Mouse (Mus musculus) left cerebral cortex, postnatal 36 days (tissue): ENCODE measurements around the gene Olfr424. TPM values are rescaled to one million over a fixed set of nuclear protein-coding genes. Genes with fewer than 3 reads are reported as not detected.

Experiments
- total RNA-seq, 2 experiments: library from RNA; stranded (reverse); gene quantifications; 2 replicates each; pipeline ENCODE4 v1.2.3; 2021

Gene Olfr424
- total RNA-seq, 2 experiments from 2014 or later = not detected

Other genes with a start within 250 kb of the Olfr424 start
- under 1 TPM in 1 of 2 experiments, not detected in 1; 0.17 TPM for gene Ifi211, start 218.5 kb upstream of the Olfr424 start, total RNA-seq
- gene Mndal, start 189.0 kb upstream of the Olfr424 start, total RNA-seq = 1 to 10 TPM in 1 of 2 experiments, under 1 TPM in 1; 0.97 to 1.3 TPM
- under 1 TPM; 0.39 to 0.62 TPM for gene Ifi203, start 188.8 kb upstream of the Olfr424 start, total RNA-seq
- gene Ifi202b, start 148.8 kb upstream of the Olfr424 start, total RNA-seq = not detected
- gene Ifi205, start 99.7 kb upstream of the Olfr424 start, total RNA-seq = not detected
- gene Olfr433, start 90.8 kb upstream of the Olfr424 start, total RNA-seq = not detected
- gene Olfr432, start 82.3 kb upstream of the Olfr424 start, total RNA-seq = not detected
- not detected for gene Olfr430, start 64.9 kb upstream of the Olfr424 start, total RNA-seq
- not detected for gene Olfr429, start 47.2 kb upstream of the Olfr424 start, total RNA-seq
- gene Olfr427, start 34.6 kb upstream of the Olfr424 start, total RNA-seq = not detected
- not detected for gene Olfr231, start 10.4 kb upstream of the Olfr424 start, total RNA-seq
- gene Olfr420, start 24.1 kb downstream of the Olfr424 start, total RNA-seq = not detected
- gene Spta1, start 41.3 kb downstream of the Olfr424 start, total RNA-seq = under 1 TPM; 0.05 to 0.07 TPM
- not detected for gene Olfr419, start 120.5 kb downstream of the Olfr424 start, total RNA-seq
- gene Mptx1, start 199.0 kb downstream of the Olfr424 start, total RNA-seq = not detected
- gene Olfr417, start 233.6 kb downstream of the Olfr424 start, total RNA-seq = not detected